Mouse (Mus musculus): ENCODE measurements at regions not wholly inside any gene's neighbourhood (a gene's known extent, or its start where the extent isn't known, plus 50 kb on each side); places are given as distances from the start of the nearest gene placed in this dataset.

DNA sequence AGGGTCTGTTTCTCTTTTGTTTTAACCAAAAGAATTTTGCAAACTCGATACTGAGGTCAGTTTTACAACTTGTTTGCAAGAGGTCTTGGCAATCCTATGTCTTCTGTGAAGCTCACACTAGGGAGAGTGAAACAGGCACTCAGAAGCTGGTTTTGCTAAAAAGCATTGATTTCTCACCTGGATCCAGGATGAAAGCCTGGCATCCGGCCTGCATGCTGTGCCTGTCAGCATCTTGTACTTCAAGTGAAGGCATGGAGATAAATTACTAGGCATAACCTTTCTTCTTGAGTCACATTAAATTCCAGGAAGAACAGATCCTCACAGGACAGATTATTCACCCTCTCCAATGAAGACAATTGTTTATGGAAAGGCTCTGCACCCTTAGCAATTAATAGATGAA lies 477.5 kb downstream of the Btbd3 start:
- H3K4me3 ChIP-seq, result no peak overlapping the region
- H3K4me1 ChIP-seq, result no peaks in the 10 kb centered on the region
- WGBS, result 27% methylated on average over 2 of the region's 2 CpGs
- no peak overlapping the region for H3K9ac ChIP-seq
- ATAC-seq (ENCODE audit: insufficient number of reproducible peaks, low FRiP score, low TSS enrichment, low read depth), result no peak
- H3K9me3 ChIP-seq, result no peaks in the 10 kb centered on the region
- no peaks in the 10 kb centered on the region for H3K27me3 ChIP-seq
- no peaks in the 10 kb centered on the region for H3K36me3 ChIP-seq
- H3K4me2 ChIP-seq, result no peak overlapping the region
- H3K27ac ChIP-seq, result no peak overlapping the region

DNA sequence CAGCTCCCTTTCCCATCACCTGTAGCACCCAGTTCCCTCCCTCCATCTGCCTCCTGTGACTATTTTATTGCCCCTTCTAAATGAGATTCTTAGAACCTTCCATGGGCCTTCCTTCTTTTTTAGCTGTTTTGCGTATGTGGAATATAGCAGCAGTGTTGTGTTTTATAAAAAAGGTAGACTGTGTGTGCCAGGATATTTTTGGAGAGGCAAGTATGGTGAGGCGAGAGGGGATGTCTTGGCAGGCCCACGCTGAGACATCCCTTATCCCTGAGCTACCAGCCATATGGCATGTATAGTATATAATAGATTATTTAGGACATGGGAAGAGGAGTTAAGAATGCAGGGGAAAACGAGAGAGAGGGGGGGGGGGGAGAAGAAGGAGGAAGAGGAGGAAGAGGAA lies 488.4 kb downstream of the Btbd3 start:
- ATAC-seq (ENCODE audit: insufficient number of reproducible peaks, low FRiP score, low TSS enrichment, low read depth), result no peak
- H3K36me3 ChIP-seq, result no peaks in the 10 kb centered on the region
- H3K4me1 ChIP-seq, result no peaks in the 10 kb centered on the region
- no peaks in the 10 kb centered on the region for H3K27me3 ChIP-seq
- H3K4me3 ChIP-seq, result no peak overlapping the region
- no peak overlapping the region for H3K27ac ChIP-seq
- H3K4me2 ChIP-seq, result no peak overlapping the region
- WGBS, result 82% methylated on average over 4 of the region's 4 CpGs
- no peak overlapping the region for H3K9ac ChIP-seq
- H3K9me3 ChIP-seq, result no peaks in the 10 kb centered on the region

DNA sequence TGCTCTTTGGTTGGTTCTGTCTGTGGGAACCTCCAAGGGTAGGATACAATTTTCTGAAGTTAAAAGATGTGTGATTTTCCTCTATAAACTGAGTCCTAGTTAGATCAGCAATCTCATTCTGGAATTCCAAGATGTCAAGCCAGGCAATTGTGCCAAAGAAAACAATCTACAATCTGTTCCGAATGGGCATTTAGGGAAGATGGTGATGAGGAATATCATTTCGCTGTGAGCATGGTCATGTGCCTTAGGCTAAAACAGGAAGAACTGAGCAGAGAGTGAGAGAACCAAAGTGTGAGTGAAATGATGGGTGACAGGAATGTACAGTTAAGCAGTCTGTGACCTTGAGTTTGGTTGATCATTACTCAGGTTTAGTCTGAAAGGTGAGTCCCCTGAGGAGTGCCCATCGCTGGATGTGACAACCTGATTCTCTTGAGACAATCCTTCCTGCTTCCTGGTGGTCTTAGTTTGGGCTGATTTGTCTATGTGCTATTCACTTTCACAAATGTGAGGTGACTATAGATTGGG lies 504.1 kb downstream of the Btbd3 start:
- Histone ChIP-seq H3K9me3 (no peaks in the 10 kb centered on the region), H3K4me1 (no peaks in the 10 kb centered on the region), H3K9ac (no peak overlapping the region), H3K4me2 (no peak overlapping the region), H3K27ac (no peak overlapping the region), H3K4me3 (no peak overlapping the region), H3K36me3 (no peaks in the 10 kb centered on the region), H3K27me3 (no peaks in the 10 kb centered on the region)
- WGBS, result 89% methylated on average over 3 of the region's 3 CpGs
- ATAC-seq (ENCODE audit: insufficient number of reproducible peaks, low FRiP score, low TSS enrichment, low read depth), result no peak

DNA sequence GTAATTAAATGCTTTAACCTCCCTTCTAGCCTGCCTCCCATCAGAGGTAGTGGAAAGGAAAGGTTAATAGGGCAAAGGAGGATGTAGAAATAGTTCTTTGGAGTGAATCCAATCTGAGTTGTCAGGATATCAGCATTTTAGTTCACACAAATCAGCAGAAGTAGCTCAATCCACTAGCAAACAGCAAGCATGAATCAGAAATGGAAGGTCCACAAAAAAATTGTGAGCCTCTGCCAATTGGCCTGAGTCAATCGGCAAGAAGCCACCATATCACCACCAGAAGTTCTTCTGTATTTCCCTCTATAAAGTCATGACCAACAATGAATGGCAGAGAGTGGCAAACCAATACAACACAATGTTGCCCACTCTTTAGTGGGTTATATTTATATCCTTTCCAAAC lies 505.0 kb downstream of the Btbd3 start:
- H3K27me3 ChIP-seq, result no peaks in the 10 kb centered on the region
- WGBS, result 89% methylated on average over 1 of the region's 1 CpGs
- H3K27ac ChIP-seq, result no peak overlapping the region
- H3K36me3 ChIP-seq, result no peaks in the 10 kb centered on the region
- ATAC-seq (ENCODE audit: insufficient number of reproducible peaks, low FRiP score, low TSS enrichment, low read depth), result no peak
- H3K4me1 ChIP-seq, result no peaks in the 10 kb centered on the region
- H3K4me3 ChIP-seq, result no peak overlapping the region
- no peak overlapping the region for H3K4me2 ChIP-seq
- no peaks in the 10 kb centered on the region for H3K9me3 ChIP-seq
- H3K9ac ChIP-seq, result no peak overlapping the region

DNA sequence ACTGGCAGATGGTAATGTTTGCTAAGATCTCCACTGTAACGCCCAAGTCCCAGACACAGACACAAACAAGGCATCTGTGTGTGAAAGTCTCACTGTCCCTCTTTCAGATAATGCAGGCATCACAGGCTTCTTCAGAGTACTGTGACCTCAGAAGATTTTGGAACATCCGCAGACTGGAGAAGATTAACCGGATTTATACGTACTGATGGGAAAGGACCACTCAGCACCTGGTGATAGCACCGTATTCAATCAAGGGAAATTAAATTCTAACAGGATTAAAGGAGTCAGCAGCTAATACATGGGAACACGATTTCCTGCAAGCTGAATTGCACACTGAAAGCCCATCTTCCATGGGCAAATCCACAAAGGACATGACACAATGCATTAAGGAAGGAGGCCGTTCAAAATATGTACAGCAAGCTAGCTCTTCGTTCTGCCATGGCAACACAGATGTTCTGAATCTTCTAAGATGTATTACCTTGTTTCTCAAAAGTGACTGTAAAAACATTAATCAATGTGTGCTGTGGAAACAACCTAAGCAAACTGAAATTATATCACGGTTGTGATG lies 510.0 kb downstream of the Btbd3 start:
- no peak overlapping the region for H3K4me2 ChIP-seq
- 71% methylated on average over 9 of the region's 9 CpGs for WGBS

DNA sequence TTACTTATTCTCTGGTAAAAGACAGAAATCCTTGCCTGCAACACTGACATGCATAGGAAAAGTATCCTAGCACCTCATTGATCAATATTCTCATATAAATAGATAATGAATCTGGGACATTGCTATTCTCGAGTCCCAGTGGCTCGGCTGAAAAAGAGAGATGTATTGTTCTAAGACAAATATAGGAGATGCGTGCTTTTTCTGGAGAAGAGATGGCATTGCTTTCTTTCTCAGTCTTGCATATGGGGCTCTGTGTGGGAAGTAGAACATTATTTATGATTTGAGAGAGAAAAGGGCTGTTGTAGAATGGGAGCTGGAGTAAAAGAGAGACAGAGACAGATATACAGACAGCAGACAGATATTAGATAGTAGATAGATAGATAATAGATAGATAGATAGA lies 527.4 kb downstream of the Btbd3 start:
- no peaks in the 10 kb centered on the region for H3K36me3 ChIP-seq
- ATAC-seq (ENCODE audit: insufficient number of reproducible peaks, low FRiP score, low TSS enrichment, low read depth), result no peak
- H3K4me3 ChIP-seq, result no peak overlapping the region
- H3K9me3 ChIP-seq, result no peaks in the 10 kb centered on the region
- no peak overlapping the region for H3K4me2 ChIP-seq
- no peak overlapping the region for H3K27ac ChIP-seq
- H3K9ac ChIP-seq, result no peak overlapping the region
- WGBS, result 84% methylated on average over 3 of the region's 3 CpGs
- H3K27me3 ChIP-seq, result no peaks in the 10 kb centered on the region
- H3K4me1 ChIP-seq, result no peaks in the 10 kb centered on the region

More for the DNA sequence above, 510.0 kb downstream of the Btbd3 start:
- Histone ChIP-seq H3K4me3 (no peak overlapping the region), H3K27me3 (no peaks in the 10 kb centered on the region), H3K9me3 (no peaks in the 10 kb centered on the region), H3K36me3 (no peaks in the 10 kb centered on the region), H3K9ac (no peak overlapping the region), H3K4me1 (no peaks in the 10 kb centered on the region), H3K27ac (no peak overlapping the region)
- ATAC-seq (ENCODE audit: insufficient number of reproducible peaks, low FRiP score, low TSS enrichment, low read depth), result no peak

DNA sequence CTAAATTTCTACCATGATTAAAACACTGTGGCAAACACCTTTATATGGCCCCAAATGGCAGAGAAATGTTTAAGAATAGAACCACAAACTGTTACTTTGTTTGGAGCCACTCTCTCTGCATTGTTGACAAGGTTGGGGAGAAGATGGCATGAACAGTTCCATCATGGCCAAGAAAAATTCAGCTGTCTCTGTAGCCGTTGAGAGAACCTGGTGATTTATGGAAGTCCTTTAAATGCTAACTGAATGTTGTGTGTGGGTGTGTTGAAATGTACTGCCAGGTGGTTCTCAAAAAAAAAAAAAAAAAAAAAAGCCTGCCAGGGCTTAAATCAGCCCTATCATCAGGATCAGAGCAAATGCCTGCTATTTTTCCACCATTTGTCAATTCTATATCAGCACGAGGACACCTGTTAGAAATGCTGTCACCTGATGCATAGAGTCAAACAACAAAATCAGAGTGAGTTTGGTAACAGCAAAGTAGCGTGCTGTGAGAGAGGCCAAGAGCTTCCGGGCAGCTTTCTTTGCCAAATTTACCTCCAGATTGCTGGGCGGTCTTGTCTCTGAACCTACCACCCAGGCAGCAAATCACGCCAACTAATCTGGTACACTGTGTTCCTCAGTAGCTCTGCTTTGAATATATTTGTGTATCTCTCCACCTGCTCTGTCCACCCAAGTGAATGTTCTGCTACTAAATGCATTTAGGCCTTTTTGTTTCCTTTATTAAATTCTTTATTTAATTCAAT lies 536.5 kb downstream of the Btbd3 start:
- WGBS, result 66% methylated on average over 6 of the region's 6 CpGs
- H3K4me3 ChIP-seq, result no peak overlapping the region
- no peak overlapping the region for H3K4me2 ChIP-seq
- H3K27me3 ChIP-seq, result no peaks in the 10 kb centered on the region
- H3K36me3 ChIP-seq, result no peaks in the 10 kb centered on the region
- no peaks in the 10 kb centered on the region for H3K9me3 ChIP-seq
- ATAC-seq (ENCODE audit: insufficient number of reproducible peaks, low FRiP score, low TSS enrichment, low read depth), result no peak
- H3K27ac ChIP-seq, result no peak overlapping the region
- H3K9ac ChIP-seq, result no peak overlapping the region
- no peaks in the 10 kb centered on the region for H3K4me1 ChIP-seq

DNA sequence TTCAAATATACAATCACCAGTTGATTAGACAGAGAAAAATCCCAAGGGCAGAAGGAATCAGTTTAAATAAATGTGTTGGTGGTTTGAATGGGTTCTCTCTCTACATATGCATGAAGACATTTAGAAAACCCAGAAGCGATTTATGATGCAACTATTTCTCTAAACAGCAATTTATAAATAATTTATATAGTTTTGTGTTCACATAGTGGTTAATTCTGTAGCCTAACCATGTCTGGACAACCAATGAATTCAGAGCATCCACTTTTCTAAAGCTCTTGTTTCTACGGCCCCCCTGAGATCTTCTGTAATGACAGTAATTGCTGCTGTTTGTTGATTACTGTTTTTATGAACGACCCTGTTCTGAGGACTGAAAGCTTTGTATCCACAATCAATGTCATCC lies 549.8 kb downstream of the Btbd3 start:
- H3K9ac ChIP-seq, result no peak overlapping the region
- H3K27me3 ChIP-seq, result no peaks in the 10 kb centered on the region
- H3K4me1 ChIP-seq, result no peaks in the 10 kb centered on the region
- H3K4me3 ChIP-seq, result no peak overlapping the region
- no peak for ATAC-seq (ENCODE audit: insufficient number of reproducible peaks, low FRiP score, low TSS enrichment, low read depth)
- no peaks in the 10 kb centered on the region for H3K36me3 ChIP-seq
- 74% methylated on average over 3 of the region's 3 CpGs for WGBS
- H3K9me3 ChIP-seq, result no peaks in the 10 kb centered on the region
- H3K27ac ChIP-seq, result no peak overlapping the region
- H3K4me2 ChIP-seq, result no peak overlapping the region

DNA sequence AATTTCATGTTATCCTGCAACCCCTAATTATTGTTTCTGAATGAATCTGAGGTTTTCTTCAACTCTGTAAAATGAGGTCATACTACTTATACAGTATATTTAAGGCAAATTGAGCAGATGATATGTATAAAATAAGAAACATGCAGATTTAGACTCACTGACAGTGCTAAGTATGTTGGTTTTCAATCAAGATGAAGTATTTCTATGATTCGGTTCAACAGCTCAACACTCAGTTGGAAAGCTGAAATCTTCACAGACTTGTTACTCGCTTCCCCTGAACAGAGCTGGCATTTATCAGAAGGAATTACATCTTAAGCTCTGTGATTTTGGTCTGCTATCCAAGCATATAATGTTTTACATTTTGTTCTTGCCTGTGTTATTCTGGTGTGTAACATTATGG lies 553.4 kb downstream of the Btbd3 start:
- no peak overlapping the region for H3K4me2 ChIP-seq
- H3K4me1 ChIP-seq, result no peaks in the 10 kb centered on the region
- H3K27me3 ChIP-seq, result no peaks in the 10 kb centered on the region
- no peak overlapping the region for H3K9ac ChIP-seq
- H3K9me3 ChIP-seq, result no peaks in the 10 kb centered on the region
- H3K36me3 ChIP-seq, result no peaks in the 10 kb centered on the region
- H3K4me3 ChIP-seq, result no peak overlapping the region
- WGBS, result 79% methylated on average over 2 of the region's 2 CpGs
- no peak for ATAC-seq (ENCODE audit: insufficient number of reproducible peaks, low FRiP score, low TSS enrichment, low read depth)
- no peak overlapping the region for H3K27ac ChIP-seq

DNA sequence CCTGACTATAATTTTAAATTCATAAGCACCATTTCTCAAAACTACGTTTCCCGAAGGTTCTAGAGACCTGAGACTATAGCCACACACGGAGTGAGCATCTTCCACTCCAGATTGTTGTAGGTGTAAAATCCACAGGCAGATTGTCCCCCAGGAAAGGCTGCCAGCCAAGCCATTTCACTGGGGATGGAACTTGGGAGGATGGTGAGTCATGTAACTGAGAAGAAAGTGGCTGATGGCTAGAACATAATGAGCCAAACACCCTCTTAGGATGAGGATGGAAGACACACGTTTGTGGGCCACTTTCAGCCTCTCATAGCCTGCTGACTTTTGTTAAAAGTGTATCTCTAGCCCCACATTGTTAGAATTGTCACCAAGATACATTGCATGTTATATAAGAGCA lies 564.1 kb downstream of the Btbd3 start:
- Histone ChIP-seq H3K4me2 (no peak overlapping the region), H3K27me3 (no peaks in the 10 kb centered on the region), H3K4me1 (no peaks in the 10 kb centered on the region), H3K9me3 (no peaks in the 10 kb centered on the region), H3K4me3 (no peak overlapping the region), H3K36me3 (no peaks in the 10 kb centered on the region), H3K9ac (no peak overlapping the region), H3K27ac (no peak overlapping the region)
- WGBS, result 80% methylated on average over 4 of the region's 4 CpGs
- no peak for ATAC-seq (ENCODE audit: insufficient number of reproducible peaks, low FRiP score, low TSS enrichment, low read depth)

DNA sequence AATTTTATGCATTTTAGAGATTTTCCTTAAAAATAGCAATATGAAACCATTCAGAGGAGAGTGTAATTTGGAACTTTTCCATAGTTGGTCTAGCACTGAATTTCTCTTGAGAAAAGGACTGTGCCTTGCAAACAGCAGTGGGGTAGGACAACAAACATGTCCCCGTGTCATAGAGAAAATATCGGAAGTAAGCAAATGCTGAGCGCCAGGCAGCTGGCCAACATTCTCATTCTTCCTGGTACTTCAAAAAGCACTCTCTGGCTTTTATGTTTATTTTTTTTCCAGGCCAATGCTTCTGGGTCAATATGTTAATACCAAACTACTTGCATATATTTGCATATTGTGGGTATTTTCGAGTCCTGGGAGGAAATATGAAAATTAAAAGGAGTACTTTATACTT lies 568.5 kb downstream of the Btbd3 start:
- no peak overlapping the region for H3K9ac ChIP-seq
- H3K27me3 ChIP-seq, result no peaks in the 10 kb centered on the region
- WGBS, result 73% methylated on average over 4 of the region's 4 CpGs
- no peak overlapping the region for H3K4me3 ChIP-seq
- no peaks in the 10 kb centered on the region for H3K36me3 ChIP-seq
- H3K9me3 ChIP-seq, result no peaks in the 10 kb centered on the region
- H3K4me2 ChIP-seq, result no peak overlapping the region
- H3K4me1 ChIP-seq, result no peaks in the 10 kb centered on the region
- ATAC-seq (ENCODE audit: insufficient number of reproducible peaks, low FRiP score, low TSS enrichment, low read depth), result no peak
- H3K27ac ChIP-seq, result no peak overlapping the region

DNA sequence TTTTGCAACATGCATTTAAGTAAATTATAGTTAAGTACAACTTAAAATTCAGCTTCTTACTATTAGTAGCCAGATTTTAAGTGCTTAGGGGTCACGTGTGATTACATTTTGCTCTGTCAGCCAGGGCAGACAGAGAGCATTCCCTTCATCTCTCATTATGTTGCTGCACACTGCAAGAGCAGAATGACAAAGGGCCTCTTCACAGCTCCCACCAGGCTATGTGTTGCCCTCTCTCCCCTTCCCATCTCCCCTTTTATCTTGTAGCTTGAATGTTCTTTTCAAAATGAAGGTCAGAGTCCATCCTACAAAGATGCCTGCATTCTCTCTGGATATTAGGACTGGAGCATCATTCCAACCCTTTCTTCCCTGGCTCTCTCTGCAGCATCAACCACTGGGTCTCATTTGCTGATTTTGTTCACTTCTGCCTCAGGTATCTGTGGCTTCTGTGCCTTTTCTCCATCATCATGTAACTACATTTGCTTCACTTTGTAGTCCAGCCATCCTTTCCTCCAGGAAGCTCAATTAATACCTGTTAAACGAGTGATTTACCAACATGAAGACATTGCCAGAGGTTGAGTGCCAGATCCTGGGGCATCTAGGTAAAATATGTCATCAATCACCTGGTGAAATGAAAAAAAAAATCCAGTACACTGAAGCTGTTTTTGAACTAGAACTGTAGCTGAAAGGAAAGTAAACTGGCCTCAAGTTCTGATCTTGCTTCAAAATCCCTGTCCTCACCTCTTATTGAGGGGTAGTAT lies 571.6 kb downstream of the Btbd3 start:
- H3K27me3 ChIP-seq, result no peaks in the 10 kb centered on the region
- no peaks in the 10 kb centered on the region for H3K9me3 ChIP-seq
- ATAC-seq (ENCODE audit: insufficient number of reproducible peaks, low FRiP score, low TSS enrichment, low read depth), result no peak
- H3K4me2 ChIP-seq, result no peak overlapping the region
- H3K36me3 ChIP-seq, result no peaks in the 10 kb centered on the region
- no peaks in the 10 kb centered on the region for H3K4me1 ChIP-seq
- no peak overlapping the region for H3K4me3 ChIP-seq
- no peak overlapping the region for H3K27ac ChIP-seq
- no peak overlapping the region for H3K9ac ChIP-seq
- 58% methylated on average over 2 of the region's 2 CpGs for WGBS

All from limb, embryonic 15.5 days (tissue).